Mouse (Mus musculus) cerebellum, adult 2 months (tissue): ENCODE data around the gene Lrmda.

Experiments used
- CTCF ChIP-seq: fragments of 200-500 bp; IDR thresholded peaks from 2 replicates; pipeline ENCODE4 v1.5.1; 2011; ENCODE audit warnings: low read depth, mild to moderate bottlenecking, control low read depth, low read length, moderate library complexity, borderline replicate concordance; ENCODE audit not compliant: insufficient read depth
- POLR2A ChIP-seq: fragments of 200-500 bp; IDR thresholded peaks from 2 replicates; pipeline ENCODE4 v1.6.1; 2011; ENCODE audit warnings: low read length, control low read depth, borderline replicate concordance; ENCODE audit not compliant: insufficient read depth

GRCm38 (mm10) chr14:22700690-22701089, 681.2 kb downstream of the Lrmda start:
- TF ChIP-seq CTCF, result no peak
- no peak for TF ChIP-seq POLR2A
